12 mouse cellular contexts compared by ENCODE assay signal in the genomic region with DNA sequence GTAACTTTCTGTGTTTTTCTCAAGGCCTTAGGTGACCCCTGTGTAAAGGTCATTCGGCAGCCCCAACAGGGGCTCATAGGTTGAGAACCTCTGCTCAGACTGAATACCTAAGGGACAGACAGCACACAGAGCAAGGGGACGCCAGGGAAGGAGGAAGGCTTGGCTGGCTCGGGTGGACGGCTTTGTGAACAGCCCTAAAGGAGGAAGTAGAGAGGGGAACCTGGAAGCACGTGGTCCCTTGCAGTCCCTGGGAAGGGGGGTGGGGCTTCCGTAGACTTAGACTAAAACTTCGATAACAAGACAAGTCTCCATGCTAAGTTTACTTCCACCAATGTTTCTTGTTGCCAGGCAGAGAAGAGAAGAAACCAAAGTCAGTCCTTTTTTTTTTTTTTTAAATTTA. TPM values are rescaled to one million over a fixed set of nuclear protein-coding genes. Genes with fewer than 3 reads are reported as not detected.
DNase-seq lines count a peak whose midpoint lies in the region; ATAC-seq lines count a peak whose summit lies in the region.
"Had no signal": no experiment of that assay in that cellular context is flagged by ENCODE, and none has a peak within 500 bp of the region (broad histone marks: within the 10 kb centered on the region; RNA-seq: fewer than 3 reads in every experiment).

No protein-coding gene starts in this region.

- no peak overlapping the region for H3K4me2 ChIP-seq in forebrain, embryonic 15.5 days (replicated peaks)
- H3K4me2 ChIP-seq: heart, embryonic 13.5 days had no signal

- intact Hi-C loops in gastrocnemius, postnatal 36 days (cut with DNase I) = loop anchor here (2.0 kb wide), 1 partner anchor 231 kb away; no protein-coding TSS in a partner anchor

- no peaks in the 10 kb centered on the region for H3K27me3 ChIP-seq in forebrain, embryonic 15.5 days

- no peak overlapping the region for H3K27ac ChIP-seq in forebrain, embryonic 15.5 days (replicated peaks)
- H3K27ac ChIP-seq: heart, embryonic 13.5 days had no signal

- WGBS in forebrain, embryonic 15.5 days = 61% methylated on average over 7 of the region's 7 CpGs

- H3K9ac ChIP-seq in forebrain, embryonic 15.5 days (replicated peaks) = no peak overlapping the region
- H3K9ac ChIP-seq: heart, embryonic 13.5 days had no signal

- no peak overlapping the region for H3K4me3 ChIP-seq in forebrain, embryonic 15.5 days
- H3K4me3 ChIP-seq: erythroblast, embryonic 14.5 days; heart, embryonic 13.5 days had no signal

- H3K36me3 ChIP-seq in forebrain, embryonic 15.5 days = no peaks in the 10 kb centered on the region
- H3K36me3 ChIP-seq: heart, embryonic 13.5 days had no signal

- peak; percentile 11 for DNase-seq in gastrocnemius, adult 18-20 months (ENCODE audit: low spot score)
- DNase-seq in gastrocnemius, postnatal 36 days = no peak
- peak; percentile 88 for DNase-seq in 416B (ENCODE audit: low read depth)
- DNase-seq in induced T-regulatory cell, adult 2 months (ENCODE audit: low read depth) = peak; percentile 26
- peak; percentile 72 to 73 for DNase-seq in spleen, adult 18-20 months
- DNase-seq in urinary bladder, postnatal 10 days (ENCODE audit: low spot score) = no peak
- no peak for DNase-seq in embryo, embryonic 9.5 days (ENCODE audit: extremely low spot score)
- DNase-seq: cerebellum, adult 9-10 months; kidney, adult 11 months had no signal

- no peak for ATAC-seq in forebrain, embryonic 15.5 days (replicated peaks)

- H3K9me3 ChIP-seq in forebrain, embryonic 15.5 days = no peaks in the 10 kb centered on the region
- H3K9me3 ChIP-seq: heart, embryonic 13.5 days had no signal

- peaks cover 61% of the 10 kb centered on the region for H3K4me1 ChIP-seq in forebrain, embryonic 15.5 days

RNA-seq across cellular contexts. Expression of a gene that starts 3.0 kb away (rescaled TPM):
- total RNA-seq in gastrocnemius, adult 18-20 months (2021) = under 1 TPM; 0.66 to 0.78 TPM
- total RNA-seq in gastrocnemius, postnatal 36 days (2021) = 1 to 10 TPM in 1 of 2 experiments, under 1 TPM in 1; 0.28 to 1.0 TPM
- 1.6 and 1.8 TPM in 2 replicates for polyA plus RNA-seq in forebrain, embryonic 15.5 days (2015; fragmentation: Nextera tagmentation; extraction: Ambion mirVana)

RNA-seq across cellular contexts. Expression of a gene that starts 48.4 kb away (rescaled TPM):
- 10 to 100 TPM; 33.2 to 36.0 TPM for total RNA-seq in gastrocnemius, adult 18-20 months (2021)
- total RNA-seq in gastrocnemius, postnatal 36 days (2021) = 10 to 100 TPM; 24.8 to 27.8 TPM
- polyA plus RNA-seq in forebrain, embryonic 15.5 days (2015; fragmentation: Nextera tagmentation; extraction: Ambion mirVana) = 18.2 and 18.7 TPM in 2 replicates

RNA-seq across cellular contexts. Expression of a gene that starts 53.2 kb away (rescaled TPM):
- total RNA-seq in gastrocnemius, adult 18-20 months (2021) = 10 to 100 TPM; 26.9 to 33.9 TPM
- 10 to 100 TPM; 25.8 to 27.5 TPM for total RNA-seq in gastrocnemius, postnatal 36 days (2021)
- polyA plus RNA-seq in forebrain, embryonic 15.5 days (2015; fragmentation: Nextera tagmentation; extraction: Ambion mirVana) = 31.3 and 35.9 TPM in 2 replicates

Comparison
In these comparisons a context has a peak if more than half of its experiments do, and no peak if none do; other contexts are left out.
1. DNase-seq: peak in gastrocnemius, adult 18-20 months (single experiment), 416B (single experiment), induced T-regulatory cell, adult 2 months (single experiment) and spleen, adult 18-20 months (2 of 2); none in gastrocnemius, postnatal 36 days (0 of 2), urinary bladder, postnatal 10 days (single experiment) and embryo, embryonic 9.5 days (single experiment).